Mouse (Mus musculus) ES-E14 (cell line): ENCODE results near the gene Fbxo46.

Experiments used
- HCFC1 ChIP-seq: IDR thresholded peaks from 2 replicates; pipeline ENCODE4 v1.6.1; 2012; ENCODE audit warnings: low read length, inconsistent platforms, borderline replicate concordance; ENCODE audit not compliant: insufficient read depth
- MAFK ChIP-seq: IDR thresholded peaks from 2 replicates; pipeline ENCODE4 v1.6.1; 2014; ENCODE audit warnings: mild to moderate bottlenecking, low read depth, low read length, inconsistent platforms; ENCODE audit not compliant: insufficient read depth

DNA sequence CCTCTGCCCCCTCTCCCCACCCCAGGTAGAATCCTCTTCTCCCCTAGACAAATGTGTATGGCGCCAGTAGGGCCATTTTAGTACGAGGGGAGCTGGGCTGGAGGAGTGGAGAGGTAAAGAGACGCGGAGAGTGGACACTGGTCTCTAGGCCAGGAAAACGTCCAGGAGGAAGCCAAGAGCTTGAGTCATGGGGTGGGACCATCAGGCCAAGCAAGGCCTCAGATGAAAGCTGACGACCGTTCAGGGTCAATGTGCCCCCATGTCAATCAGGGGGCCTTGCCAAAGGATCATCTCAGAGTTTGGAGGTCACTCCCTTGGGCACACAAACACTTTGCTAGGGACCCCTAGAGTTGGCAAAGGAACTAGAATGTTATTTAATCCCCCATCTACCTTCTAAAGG, 57.6 kb downstream of the Fbxo46 start:
- TF ChIP-seq MAFK (no peak), HCFC1 (no peak)
